Mouse (Mus musculus) frontal cortex, postnatal 14 days (tissue): ENCODE results near the gene Bdkrb1.

Source experiments
- DNase-seq, 2 experiments: peaks; one replicate each; pipeline ENCODE4 v3.0.0; 2022; ENCODE audit warnings: low spot score in 2 of 2

Gene Bdkrb1

GRCm38 (mm10) chr12:105598503-105598902 lies 4.4 kb upstream of the Bdkrb1 start:
- DNase-seq = no peak

- DNase-seq = no peak
These were observed 3.8 kb upstream of the Bdkrb1 start for GRCm38 (mm10) chr12:105599098-105599497.

DNA sequence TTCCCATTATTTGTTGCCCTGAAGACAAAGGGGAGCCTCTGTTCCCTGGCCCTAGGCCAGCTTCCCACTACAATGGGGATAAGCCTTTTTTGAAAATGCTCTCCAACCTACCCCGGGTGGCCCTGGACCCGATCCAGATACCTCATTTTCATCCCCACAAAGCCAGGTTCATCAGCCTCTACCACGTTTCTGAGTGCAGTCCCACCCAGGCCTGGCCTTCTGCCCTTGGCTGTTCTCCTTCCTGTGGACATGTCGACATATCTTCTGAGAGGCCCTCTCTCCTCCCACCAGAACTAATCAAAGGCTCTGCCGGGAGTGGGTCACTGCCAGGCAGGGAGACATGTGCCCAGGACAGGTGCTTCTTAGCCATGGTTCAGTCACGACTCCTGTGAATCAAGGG lies 1.3 kb upstream of the Bdkrb1 start:
- DNase-seq = no peak

DNA sequence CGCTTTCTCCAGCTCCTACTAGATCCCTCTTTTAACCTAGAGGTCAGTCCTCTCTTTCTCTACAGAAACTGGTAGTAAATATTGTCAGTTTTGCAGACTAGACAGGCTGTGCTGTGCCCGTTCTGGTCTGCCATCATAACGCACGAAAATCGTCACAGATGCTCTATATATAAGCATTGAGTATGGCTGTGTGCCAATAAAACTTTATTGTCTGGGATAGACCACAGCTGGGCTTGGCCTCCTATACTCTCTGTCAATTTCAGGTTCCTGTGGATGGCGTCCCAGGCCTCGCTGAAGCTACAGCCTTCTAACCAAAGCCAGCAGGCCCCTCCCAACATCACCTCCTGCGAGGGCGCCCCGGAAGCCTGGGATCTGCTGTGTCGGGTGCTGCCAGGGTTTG lies 1.0 kb downstream of the Bdkrb1 start:
- DNase-seq = no peak

DNA sequence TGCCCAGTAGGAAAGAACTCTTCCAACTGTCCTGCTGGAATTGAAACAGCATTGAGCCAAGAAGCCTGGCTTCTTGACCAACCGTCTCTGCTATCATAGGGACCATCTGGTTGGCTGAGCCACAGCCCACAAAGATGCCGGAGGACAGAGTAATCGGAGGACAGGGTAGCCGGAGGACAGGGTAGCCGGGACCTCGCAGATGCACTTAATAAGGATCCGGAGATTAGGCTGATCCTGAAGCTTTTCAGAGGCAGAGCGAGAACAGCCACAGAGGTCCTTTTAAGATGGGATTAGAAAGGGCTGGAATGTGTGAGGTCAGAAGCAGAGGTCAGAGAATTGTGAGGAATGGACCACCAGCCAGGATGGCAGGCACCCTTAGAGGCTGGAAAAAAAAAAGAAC lies 2.3 kb downstream of the Bdkrb1 start:
- DNase-seq = no peak

DNA sequence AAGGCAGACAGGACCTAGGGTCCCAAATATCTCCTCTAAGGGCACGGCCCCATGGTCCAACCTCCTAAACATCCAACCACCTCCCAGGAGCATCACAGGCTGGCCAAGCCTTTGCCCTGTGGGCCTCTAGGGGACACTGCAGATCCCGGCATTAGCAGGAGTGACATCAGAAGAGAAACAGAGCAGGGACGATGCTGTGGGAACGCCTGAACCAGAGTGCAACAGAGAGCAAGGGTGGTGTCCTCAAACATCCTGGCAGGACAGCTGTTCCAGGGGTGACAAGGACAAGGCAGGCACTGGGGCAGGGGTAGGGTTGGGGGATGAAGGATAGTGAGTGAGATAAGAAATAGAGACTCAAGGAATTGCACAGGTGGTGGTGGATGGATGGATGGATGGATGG lies 4.0 kb downstream of the Bdkrb1 start:
- no peak for DNase-seq

DNA sequence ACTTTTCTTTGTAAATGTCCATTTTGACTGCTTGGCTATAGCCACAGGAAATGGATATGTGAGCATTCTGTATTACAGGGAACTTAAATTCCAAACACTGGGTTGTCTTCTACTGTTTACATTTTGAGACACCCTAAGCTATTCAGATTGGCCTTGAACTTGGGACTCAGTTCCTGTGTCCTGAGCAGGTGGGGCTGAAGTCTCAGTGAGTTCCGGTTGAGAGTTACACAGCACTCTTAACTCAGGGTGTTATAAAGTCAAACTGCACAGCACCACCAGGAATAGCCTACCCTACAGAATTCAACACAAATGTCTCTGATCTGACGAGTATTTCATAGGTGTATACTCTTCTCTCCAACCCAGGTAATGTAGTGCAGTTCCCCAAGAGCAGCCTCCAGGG lies 8.2 kb downstream of the Bdkrb1 start:
- DNase-seq = no peak

DNA sequence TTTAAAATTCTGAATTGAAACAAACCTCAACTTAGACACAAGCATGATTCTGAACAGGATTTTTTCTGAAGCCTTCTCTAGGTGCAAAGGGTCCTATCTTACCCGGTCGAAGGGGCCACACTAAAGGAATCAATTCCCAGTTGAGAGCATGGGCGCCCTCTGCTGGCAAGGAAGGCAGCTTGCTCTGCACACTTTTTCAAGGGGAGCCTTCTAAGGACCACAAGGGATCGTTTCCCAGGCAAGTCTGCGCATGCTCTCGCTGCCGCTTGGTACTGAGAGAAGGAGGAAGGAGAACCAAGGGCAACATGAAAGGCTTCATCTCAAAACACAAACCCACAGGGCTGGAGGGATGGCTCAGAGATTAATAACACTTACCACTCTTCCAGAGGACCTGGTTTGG lies 8.9 kb downstream of the Bdkrb1 start:
- DNase-seq = peak; percentile 36 to 64

DNA sequence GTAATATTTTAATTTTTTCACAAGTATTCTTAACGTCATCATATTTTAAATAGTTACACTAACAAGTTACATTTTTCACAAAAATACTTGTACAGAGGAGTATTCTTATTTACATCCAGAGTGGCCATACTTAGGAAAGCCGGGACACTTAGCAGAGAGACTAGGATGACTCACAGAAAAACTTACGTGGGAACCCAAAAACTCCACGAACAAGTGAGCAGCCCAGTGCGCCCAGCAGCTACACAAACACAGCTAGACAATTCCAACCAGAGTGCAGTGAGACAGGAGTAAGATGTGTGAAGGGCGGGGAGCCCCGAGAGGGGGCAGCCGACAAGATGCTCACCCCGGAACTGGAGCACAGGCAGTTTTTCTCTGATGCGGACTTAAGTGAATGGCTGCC lies 10.7 kb downstream of the Bdkrb1 start:
- DNase-seq = no peak

GRCm38 (mm10) chr12:105622048-105622447 lies 19.2 kb downstream of the Bdkrb1 start:
- DNase-seq = no peak

DNA sequence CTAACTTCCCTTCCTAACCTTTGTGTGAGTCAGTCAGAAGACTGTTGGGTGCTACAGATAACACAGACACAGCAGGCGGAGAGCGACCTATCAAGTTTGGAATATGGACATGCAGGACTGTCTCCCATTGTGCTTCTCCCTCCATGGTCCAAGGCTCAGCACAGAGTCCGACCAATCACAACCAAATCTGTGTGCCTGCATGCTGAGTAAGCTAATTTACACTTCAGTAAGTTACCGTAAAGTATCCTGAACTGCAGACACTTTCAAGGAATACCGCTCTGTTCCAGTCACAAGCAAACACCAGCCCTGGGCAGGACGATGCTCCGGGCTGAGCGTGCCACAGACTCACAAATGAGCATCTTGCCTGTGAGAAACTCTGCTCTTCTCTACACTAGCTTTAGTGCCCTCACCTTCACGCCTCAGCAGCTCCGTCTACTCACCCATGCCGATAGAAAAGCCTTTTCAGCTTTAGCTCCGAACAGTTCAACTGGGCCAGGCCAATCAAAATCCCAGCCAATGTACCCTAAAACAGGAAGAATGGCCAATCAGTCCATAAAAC lies 20.2 kb downstream of the Bdkrb1 start:
- no peak for DNase-seq

DNA sequence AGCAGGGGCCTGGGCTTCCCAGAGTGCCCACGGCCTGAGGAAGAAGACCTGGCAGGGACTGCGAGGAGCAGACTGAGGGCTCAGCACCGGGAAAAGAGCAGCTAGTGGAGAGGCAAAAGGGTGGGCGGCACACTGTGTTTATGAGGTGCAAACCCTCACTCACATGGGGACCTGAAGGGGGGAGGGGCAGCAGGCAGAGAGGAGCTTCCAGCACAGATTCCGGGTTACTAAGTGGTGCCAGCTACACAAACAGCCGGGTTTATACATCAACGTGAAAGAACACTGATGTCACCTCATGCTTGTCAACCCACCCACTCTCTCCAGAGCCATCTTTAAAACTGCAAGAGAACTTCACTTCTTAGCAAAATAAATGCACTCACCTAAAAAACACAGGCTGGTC lies 22.9 kb downstream of the Bdkrb1 start:
- DNase-seq = no peak

DNA sequence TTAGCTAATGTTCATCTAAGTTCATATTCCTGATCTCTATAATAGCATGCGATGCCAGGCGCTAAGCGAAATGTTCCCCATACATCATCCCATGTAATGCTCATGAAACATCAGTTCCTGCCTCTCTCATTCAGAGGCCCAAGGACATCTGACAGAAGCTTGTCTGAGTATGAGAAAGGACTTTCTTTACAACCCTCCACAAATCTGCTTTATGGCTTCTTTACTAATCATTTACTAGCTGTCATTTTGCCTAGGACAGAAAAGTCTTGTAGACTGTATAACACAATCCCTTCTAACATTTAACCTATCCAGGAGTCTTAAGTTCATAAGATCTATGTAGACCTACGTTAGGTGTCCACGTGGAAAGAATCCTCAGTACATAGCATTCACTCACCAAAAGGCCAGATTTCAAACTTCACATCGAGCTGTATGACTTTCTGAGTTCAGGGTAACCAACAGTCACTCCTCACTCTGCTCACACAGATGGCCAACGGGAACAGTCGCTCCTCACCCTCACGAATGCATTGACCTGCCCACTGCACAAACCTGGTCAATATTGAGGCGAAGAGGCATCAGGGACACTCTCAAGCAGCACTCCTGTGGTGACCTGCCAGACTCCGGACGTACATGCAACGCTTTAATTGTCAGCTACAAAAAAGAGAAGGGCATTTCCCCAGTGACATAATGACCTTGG lies 31.6 kb downstream of the Bdkrb1 start:
- DNase-seq = no peak

- no peak for DNase-seq
These were observed 33.7 kb downstream of the Bdkrb1 start for GRCm38 (mm10) chr12:105636551-105636950.

GRCm38 (mm10) chr12:105637554-105637953 lies 34.7 kb downstream of the Bdkrb1 start:
- no peak for DNase-seq

DNA sequence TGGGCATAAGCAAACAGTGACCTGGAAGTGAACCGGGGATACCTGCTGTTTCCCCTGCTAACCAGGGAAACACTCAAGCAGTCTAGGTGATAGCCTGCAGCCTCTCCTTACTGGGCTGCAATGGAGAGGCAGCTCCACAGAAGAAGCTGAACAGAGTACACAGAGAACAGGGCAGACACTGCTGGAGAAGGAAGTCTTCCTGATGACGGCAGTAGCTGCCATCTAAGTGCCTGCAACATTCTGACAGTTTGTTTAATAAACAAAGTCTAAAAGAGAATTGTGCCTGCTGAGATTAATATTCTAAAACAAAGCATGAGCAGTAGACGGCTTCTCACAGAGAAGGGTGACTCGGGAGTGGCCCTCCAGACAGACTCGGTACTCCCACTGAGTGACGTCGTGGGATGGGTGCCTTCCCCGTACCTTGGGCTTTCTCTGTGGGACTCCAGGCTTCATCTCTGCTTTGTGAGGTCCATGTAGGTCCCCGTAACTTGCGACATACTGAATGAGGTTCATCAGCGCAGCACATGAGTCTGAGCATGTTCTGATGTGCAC lies 40.0 kb downstream of the Bdkrb1 start:
- DNase-seq = no peak
